Mouse (Mus musculus) liver, embryonic 14.5 days (tissue): ENCODE data around the gene Stk40. TPM values are rescaled to one million over a fixed set of nuclear protein-coding genes. Genes with fewer than 3 reads are reported as not detected.
A peak's percentile ranks its signal among the peaks of the same experiment; 100 is the strongest.

Experiments
- ATAC-seq: fragments of 200-750 bp; cut with Nextera tagmentation; 2 replicates; pipeline ENCODE4 v1.8.0; 2017; ENCODE audit warnings: moderate number of reproducible peaks, mild to moderate bottlenecking, moderate library complexity; ENCODE audit not compliant: insufficient read depth
- DNase-seq, 3 experiments: peaks; one replicate each; pipeline ENCODE4 v3.0.0-alpha.2; 2012 to 2013; ENCODE audit warnings: low read depth in 3 of 3, low spot score in 3 of 3
- H3K27ac ChIP-seq: fragments of 300-500 bp; sonication (generic); 2 replicates; pipeline ENCODE4 v1.5.1; 2014; ENCODE audit warnings: moderate library complexity, mild to moderate bottlenecking, control low read depth, inconsistent platforms
- H3K27me3 ChIP-seq: fragments of 300-500 bp; sonication (generic); 2 replicates; pipeline ENCODE4 v1.6.1; 2014; ENCODE audit warnings: mild to moderate bottlenecking, low read length, moderate library complexity; ENCODE audit not compliant: control insufficient read depth, insufficient read depth
- H3K36me3 ChIP-seq: fragments of 300-500 bp; sonication (generic); replicated peaks from 2 replicates; pipeline ENCODE4 v1.6.1; 2014; ENCODE audit warnings: low read depth; ENCODE audit not compliant: control insufficient read depth, insufficient read depth
- H3K4me1 ChIP-seq, 2 experiments: fragments of 200-500 bp in 1 of 2; fragments of 300-500 bp in 1 of 2; sonication (generic) in 1 of 2; replicated peaks; 2 replicates each; pipeline ENCODE4 v1.6.1; 2012 to 2014; ENCODE audit warnings: antibody characterized with exemption in 1 of 2, inconsistent platforms in 1 of 2, low read length in 1 of 2; ENCODE audit not compliant: control insufficient read depth in 2 of 2, insufficient read depth in 2 of 2
- H3K4me2 ChIP-seq: fragments of 300-500 bp; sonication (generic); 2 replicates; pipeline ENCODE4 v1.6.1; 2014; ENCODE audit warnings: low read depth, mild to moderate bottlenecking, control low read depth, moderate library complexity
- H3K4me3 ChIP-seq, 2 experiments: fragments of 200-500 bp in 1 of 2; fragments of 300-500 bp in 1 of 2; sonication (generic) in 1 of 2; 2 replicates each; pipeline ENCODE4 v1.5.1; 2012 to 2014; ENCODE audit warnings: low read depth in 2 of 2, low read length in 2 of 2, mild to moderate bottlenecking in 2 of 2, control low read depth in 1 of 2, inconsistent platforms in 1 of 2, moderate library complexity in 1 of 2; ENCODE audit not compliant: insufficient read depth in 1 of 2
- H3K9ac ChIP-seq: fragments of 300-500 bp; sonication (generic); replicated peaks from 2 replicates; pipeline ENCODE4 v1.6.1; 2014; ENCODE audit warnings: mild to moderate bottlenecking, control low read depth, moderate library complexity
- H3K9me3 ChIP-seq: fragments of 300-500 bp; sonication (generic); 2 replicates; pipeline ENCODE4 v1.6.1; 2016; ENCODE audit warnings: low read length, mixed read lengths; ENCODE audit not compliant: control insufficient read depth
- CTCF ChIP-seq: IDR thresholded peaks from 2 replicates; pipeline ENCODE4 v1.5.1; 2016; ENCODE audit warnings: antibody characterized with exemption, low read depth, control low read depth
- EP300 ChIP-seq: IDR thresholded peaks from 2 replicates; pipeline ENCODE4 v1.6.1; 2016; ENCODE audit warnings: antibody characterized with exemption, low read depth
- WGBS: fragments of 180-500 bp; shearing (Covaris S2); extraction: QIAGEN DNeasy Blood & Tissue Kit; methylation state at CpG from one replicate; pipeline ENCODE4 v1.1.7; 2014; ENCODE audit not compliant: insufficient replicate concordance; 5-methylcytosine and 5-hydroxymethylcytosine counted together
- polyA plus RNA-seq, 2 experiments: library from polyadenylated mRNA; depleted of rRNA in 1 of 2; stranded (reverse) in 1 of 2; unstranded in 1 of 2; fragments of >200 nt; fragmentation: Nextera tagmentation in 1 of 2; extraction: Ambion mirVana in 1 of 2; gene quantifications; 2 replicates each; pipeline versions ENCODE4 v1.2.1 to v1.2.3; 2012 to 2014

The Stk40 gene
- polyA plus RNA-seq, 2 experiments = 4.3 to 9.0 TPM

GRCm38 (mm10) chr4:126097711-126098253 lies 6.0 kb upstream of the Stk40 start:
- 90% methylated on average over 20 of the region's 20 CpGs for WGBS
- H3K27me3 ChIP-seq = no peaks in the 10 kb centered on the region
- H3K9ac ChIP-seq = no peak overlapping the region
- H3K36me3 ChIP-seq = peaks cover 3% of the 10 kb centered on the region
- DNase-seq (no peak), ATAC-seq (no peak)
- no peaks in the 10 kb centered on the region for H3K9me3 ChIP-seq
- peak overlapping the region; percentile 91 for H3K4me2 ChIP-seq
- peaks cover 38 to 46% of the 10 kb centered on the region in 2 experiments for H3K4me1 ChIP-seq
- no peak for TF ChIP-seq EP300
- no peak for TF ChIP-seq CTCF
- H3K4me3 ChIP-seq = no peak overlapping the region
- no peak overlapping the region for H3K27ac ChIP-seq

GRCm38 (mm10) chr4:126099365-126099764 lies 4.4 kb upstream of the Stk40 start:
- 31% methylated on average over 3 of the region's 3 CpGs for WGBS
- Histone ChIP-seq H3K36me3 (peaks cover 3% of the 10 kb centered on the region), H3K4me2 (peak overlapping the region; percentile 55), H3K4me1 (peaks cover 43 to 52% of the 10 kb centered on the region in 2 experiments), H3K27ac (peak overlapping the region; percentile 89), H3K4me3 (peak overlapping the region in 1 of 2 experiments; percentile 16; a peak in 1 of 4 replicates), H3K9ac (peak overlapping the region; percentile 47), H3K27me3 (no peaks in the 10 kb centered on the region), H3K9me3 (no peaks in the 10 kb centered on the region)
- no peak for TF ChIP-seq CTCF
- peak; percentile 43; the same call in 1 of the 2 replicates for TF ChIP-seq EP300
- no peak for ATAC-seq
- peak in 1 of 3 experiments; percentile 54 for DNase-seq

- Histone ChIP-seq H3K27me3 (no peaks in the 10 kb centered on the region), H3K9ac (no peak overlapping the region), H3K27ac (peak overlapping the region; percentile 89), H3K4me2 (no peak overlapping the region), H3K36me3 (peaks cover 3% of the 10 kb centered on the region), H3K9me3 (no peaks in the 10 kb centered on the region), H3K4me1 (peaks cover 52 to 58% of the 10 kb centered on the region in 2 experiments), H3K4me3 (no peak overlapping the region)
- ATAC-seq = no peak
- TF ChIP-seq CTCF (no peak), EP300 (no peak)
- WGBS = 81% methylated on average over 3 of the region's 3 CpGs
- no peak for DNase-seq
These were observed 3.0 kb upstream of the Stk40 start for GRCm38 (mm10) chr4:126100764-126101163.

- peak overlapping the region; percentile 86 for H3K9ac ChIP-seq
- WGBS = 40% methylated on average over 7 of the region's 7 CpGs
These were observed 1.5 kb upstream of the Stk40 start for GRCm38 (mm10) chr4:126102061-126102841.

GRCm38 (mm10) chr4:126103057-126103581 lies 638 bp upstream of the Stk40 start:
- Histone ChIP-seq H3K9me3 (no peaks in the 10 kb centered on the region), H3K4me1 (peaks cover 43 to 49% of the 10 kb centered on the region in 2 experiments), H3K4me3 (peak overlapping the region; percentile 66 to 76), H3K9ac (peak overlapping the region; percentile 86), H3K36me3 (peaks cover 3% of the 10 kb centered on the region), H3K27ac (peak overlapping the region; percentile 100), H3K27me3 (no peaks in the 10 kb centered on the region), H3K4me2 (peak overlapping the region; percentile 100)
- peak; percentile 91 to 95 (median 93) for DNase-seq
- peak; percentile 84 for ATAC-seq
- TF ChIP-seq EP300 (peak; percentile 55), CTCF (no peak)
- WGBS = 0% methylated on average over 15 of the region's 15 CpGs

More at GRCm38 (mm10) chr4:126102061-126102841, 1.5 kb upstream of the Stk40 start:
- Histone ChIP-seq H3K9me3 (no peaks in the 10 kb centered on the region), H3K27ac (peak overlapping the region; percentile 100), H3K4me3 (peak overlapping the region; percentile 20 to 76; a peak in 3 of 4 replicates), H3K36me3 (peaks cover 3% of the 10 kb centered on the region), H3K27me3 (no peaks in the 10 kb centered on the region), H3K4me2 (peak overlapping the region; percentile 100), H3K4me1 (peaks cover 47 to 54% of the 10 kb centered on the region in 2 experiments)
- ATAC-seq (peak; percentile 46), DNase-seq (peak; percentile 54 to 71 (median 60))
- TF ChIP-seq CTCF (no peak), EP300 (no peak)
